Mouse (Mus musculus) heart, postnatal 0 days (tissue): Measurements from ENCODE around the gene Specc1. TPM values are rescaled to one million over a fixed set of nuclear protein-coding genes. Genes with fewer than 3 reads are reported as not detected.
A peak's percentile ranks its signal among the peaks of the same experiment; 100 is the strongest.

Experiments
- ATAC-seq: fragments of 200-750 bp; cut with Nextera tagmentation; 2 replicates; pipeline ENCODE4 v1.8.0; 2017; ENCODE audit warnings: low read depth, moderate number of reproducible peaks, moderate library complexity; ENCODE audit not compliant: insufficient read depth
- DNase-seq: peaks from one replicate; pipeline ENCODE4 v3.0.0-alpha.2; 2016; ENCODE audit warnings: low spot score
- H3K27ac ChIP-seq: fragments of 300-500 bp; sonication (generic); 2 replicates; pipeline ENCODE4 v1.5.1; 2014; ENCODE audit warnings: low read depth, mild to moderate bottlenecking
- H3K27me3 ChIP-seq: fragments of 300-500 bp; sonication (generic); 2 replicates; pipeline ENCODE4 v1.6.1; 2014; ENCODE audit warnings: low read length, mixed read lengths; ENCODE audit not compliant: control insufficient read depth, insufficient read depth
- H3K36me3 ChIP-seq: fragments of 300-500 bp; sonication (generic); replicated peaks from 2 replicates; pipeline ENCODE4 v1.6.1; 2014; ENCODE audit warnings: low read length, mixed read lengths; ENCODE audit not compliant: control insufficient read depth, insufficient read depth
- H3K4me1 ChIP-seq: fragments of 300-500 bp; sonication (generic); 2 replicates; pipeline ENCODE4 v1.6.1; 2014; ENCODE audit warnings: antibody characterized with exemption; ENCODE audit not compliant: control insufficient read depth, insufficient read depth
- H3K4me2 ChIP-seq: fragments of 300-500 bp; sonication (generic); 2 replicates; pipeline ENCODE4 v1.6.1; 2014; ENCODE audit warnings: low read depth, mild to moderate bottlenecking, low read length, moderate library complexity
- H3K4me3 ChIP-seq: fragments of 300-500 bp; sonication (generic); 2 replicates; pipeline ENCODE4 v1.5.1; 2014; ENCODE audit warnings: low read depth, low read length
- H3K9ac ChIP-seq: fragments of 300-500 bp; sonication (generic); replicated peaks from 2 replicates; pipeline ENCODE4 v1.6.1; 2014; ENCODE audit warnings: low read depth, low read length, mixed read lengths
- H3K9me3 ChIP-seq: fragments of 300-500 bp; sonication (generic); replicated peaks from 2 replicates; pipeline ENCODE4 v1.6.1; 2016; ENCODE audit warnings: low read length; ENCODE audit not compliant: control insufficient read depth
- CTCF ChIP-seq: IDR thresholded peaks from 2 replicates; pipeline ENCODE4 v1.5.1; 2016; ENCODE audit warnings: antibody characterized with exemption, control low read depth, low read depth
- EP300 ChIP-seq: IDR thresholded peaks from 2 replicates; pipeline ENCODE4 v1.6.1; 2016; ENCODE audit warnings: antibody characterized with exemption, low read depth
- WGBS: fragments of 180-500 bp; shearing (Covaris S2); extraction: QIAGEN DNeasy Blood & Tissue Kit; methylation state at CpG from one replicate; pipeline ENCODE4 v1.1.7; 2014; 5-methylcytosine and 5-hydroxymethylcytosine counted together
- polyA plus RNA-seq: library from polyadenylated mRNA; unstranded; fragments of >200 nt; fragmentation: Nextera tagmentation; extraction: Ambion mirVana; gene quantifications from 2 replicates; pipeline ENCODE4 v1.2.1, GENCODE M21; 2015
- total RNA-seq: library from RNA; depleted of rRNA; stranded (reverse); fragments of >200 nt; gene quantifications from 2 replicates; pipeline ENCODE4 v1.2.3, GENCODE M21; 2014; ENCODE audit warnings: low replicate concordance

Gene Specc1
- total and polyA plus RNA-seq, 2 experiments from 2014 or later = 5.2 to 8.4 TPM

- no peaks in the 10 kb centered on the region for H3K27me3 ChIP-seq
- no peak overlapping the region for H3K27ac ChIP-seq
- H3K9ac ChIP-seq = no peak overlapping the region
- no peaks in the 10 kb centered on the region for H3K9me3 ChIP-seq
- H3K36me3 ChIP-seq = no peaks in the 10 kb centered on the region
- no peak overlapping the region for H3K4me3 ChIP-seq
- WGBS = 42% methylated on average over 3 of the region's 3 CpGs
- ATAC-seq (no peak), DNase-seq (no peak)
- no peaks in the 10 kb centered on the region for H3K4me1 ChIP-seq
- H3K4me2 ChIP-seq = no peak overlapping the region
- no peak for TF ChIP-seq CTCF
- no peak for TF ChIP-seq EP300
These were observed 173.6 kb downstream of the Specc1 start for GRCm38 (mm10) chr11:62130191-62130590.

- 39% methylated on average over 2 of the region's 2 CpGs for WGBS
- no peak overlapping the region for H3K4me3 ChIP-seq
- H3K4me2 ChIP-seq = no peak overlapping the region
- no peaks in the 10 kb centered on the region for H3K9me3 ChIP-seq
- H3K27ac ChIP-seq = no peak overlapping the region
- H3K9ac ChIP-seq = no peak overlapping the region
- H3K4me1 ChIP-seq = no peaks in the 10 kb centered on the region
- DNase-seq (no peak), ATAC-seq (no peak)
- H3K27me3 ChIP-seq = no peaks in the 10 kb centered on the region
- no peak for TF ChIP-seq EP300
- no peak for TF ChIP-seq CTCF
- no peaks in the 10 kb centered on the region for H3K36me3 ChIP-seq
These were observed 174.2 kb downstream of the Specc1 start for GRCm38 (mm10) chr11:62130685-62131295.

- no peak for ATAC-seq
- Histone ChIP-seq H3K27ac (no peak overlapping the region), H3K36me3 (no peaks in the 10 kb centered on the region), H3K4me1 (no peaks in the 10 kb centered on the region), H3K27me3 (no peaks in the 10 kb centered on the region), H3K9me3 (no peaks in the 10 kb centered on the region), H3K4me2 (no peak overlapping the region), H3K4me3 (no peak overlapping the region), H3K9ac (no peak overlapping the region)
- no peak for DNase-seq
- TF ChIP-seq EP300 (no peak), CTCF (no peak)
- WGBS = 79% methylated on average over 4 of the region's 4 CpGs
These were observed 175.0 kb downstream of the Specc1 start for GRCm38 (mm10) chr11:62131601-62132000.

GRCm38 (mm10) chr11:62134191-62134590, 177.6 kb downstream of the Specc1 start:
- H3K4me1 ChIP-seq = no peaks in the 10 kb centered on the region
- H3K27me3 ChIP-seq = no peaks in the 10 kb centered on the region
- no peak overlapping the region for H3K9ac ChIP-seq
- ATAC-seq = no peak
- TF ChIP-seq CTCF = no peak
- TF ChIP-seq EP300 = no peak
- WGBS = 85% methylated on average over 2 of the region's 2 CpGs
- H3K9me3 ChIP-seq = no peaks in the 10 kb centered on the region
- DNase-seq = no peak
- H3K36me3 ChIP-seq = no peaks in the 10 kb centered on the region
- no peak overlapping the region for H3K4me3 ChIP-seq
- H3K27ac ChIP-seq = no peak overlapping the region
- no peak overlapping the region for H3K4me2 ChIP-seq

- Histone ChIP-seq H3K4me1 (no peaks in the 10 kb centered on the region), H3K4me3 (no peak overlapping the region), H3K4me2 (no peak overlapping the region), H3K9me3 (no peaks in the 10 kb centered on the region), H3K9ac (no peak overlapping the region), H3K36me3 (peaks cover 7% of the 10 kb centered on the region), H3K27ac (no peak overlapping the region), H3K27me3 (no peaks in the 10 kb centered on the region)
- no peak for TF ChIP-seq EP300
- TF ChIP-seq CTCF = no peak
- WGBS = 57% methylated on average over 7 of the region's 7 CpGs
- peak; percentile 9 for DNase-seq
- no peak for ATAC-seq
These were observed 188.9 kb downstream of the Specc1 start for GRCm38 (mm10) chr11:62145216-62146110.
